Mouse (Mus musculus): ENCODE measurements around the gene Gpatch4.
A peak's percentile ranks its signal among the peaks of the same experiment; 100 is the strongest.

Gpatch4 gene

DNA sequence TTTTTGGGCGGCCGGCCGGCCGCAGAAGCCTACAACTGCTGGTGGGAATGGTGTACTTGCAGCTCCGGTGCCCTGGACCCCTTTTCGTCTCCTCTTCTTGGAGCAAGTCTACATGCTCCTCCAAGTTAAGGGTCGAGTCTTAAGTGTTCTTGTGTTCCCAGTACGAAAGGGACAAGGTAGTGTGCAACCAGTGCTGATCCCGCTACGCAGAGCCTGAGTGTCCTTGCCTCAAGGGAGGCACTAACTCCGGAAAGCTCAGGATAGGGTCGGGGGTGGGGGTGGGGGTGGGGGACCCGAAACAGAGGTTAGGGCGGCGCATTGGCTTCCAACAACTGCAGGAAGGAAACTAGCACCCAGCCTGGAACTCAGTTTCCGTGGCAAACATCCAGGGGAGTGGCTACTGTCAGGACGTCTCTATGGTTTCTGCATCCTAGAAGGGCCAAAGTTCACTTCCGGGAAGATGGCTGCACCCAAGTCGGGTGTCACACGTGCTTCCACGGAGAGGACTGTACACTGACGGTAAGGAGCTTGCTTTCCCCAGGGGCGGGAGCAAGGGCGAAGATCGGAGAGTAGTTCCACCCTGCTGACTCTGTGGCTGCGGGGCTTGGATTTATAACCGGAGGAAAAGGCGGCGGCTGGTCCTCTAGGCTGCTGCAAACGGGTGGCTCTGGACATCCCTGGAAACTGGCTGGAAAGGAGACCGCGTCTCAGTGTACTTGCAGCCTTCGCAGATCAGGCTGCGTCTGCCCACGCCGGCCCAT lies at the start of gene Gpatch4:
Gene Gpatch4 (plus strand): TSS at position 448 of the 761 bp plus-strand sequence.
- peak; percentile 89 to 92 for DNase-seq

DNA sequence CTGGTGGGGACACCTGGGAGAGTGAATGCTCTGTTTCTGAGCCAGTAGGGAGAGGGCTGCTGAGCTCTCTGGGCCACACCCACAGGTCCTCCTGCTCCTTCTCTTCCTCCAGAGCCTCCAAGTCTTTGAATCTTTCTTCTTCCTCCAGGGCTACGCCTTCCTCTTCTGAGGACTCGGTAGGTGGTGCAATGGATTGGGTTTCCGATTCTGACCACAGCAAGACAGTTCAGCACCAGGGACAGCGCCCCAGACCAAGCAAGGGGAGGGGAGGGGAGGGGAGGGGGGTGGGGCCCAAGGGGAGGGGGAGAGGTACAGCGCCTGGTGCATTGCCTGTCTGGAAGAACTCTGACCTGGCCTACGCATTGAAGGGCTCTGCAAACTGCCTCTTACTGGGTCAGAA lies 49.5 kb upstream of the Gpatch4 start:
- DNase-seq, result no peak

DNA sequence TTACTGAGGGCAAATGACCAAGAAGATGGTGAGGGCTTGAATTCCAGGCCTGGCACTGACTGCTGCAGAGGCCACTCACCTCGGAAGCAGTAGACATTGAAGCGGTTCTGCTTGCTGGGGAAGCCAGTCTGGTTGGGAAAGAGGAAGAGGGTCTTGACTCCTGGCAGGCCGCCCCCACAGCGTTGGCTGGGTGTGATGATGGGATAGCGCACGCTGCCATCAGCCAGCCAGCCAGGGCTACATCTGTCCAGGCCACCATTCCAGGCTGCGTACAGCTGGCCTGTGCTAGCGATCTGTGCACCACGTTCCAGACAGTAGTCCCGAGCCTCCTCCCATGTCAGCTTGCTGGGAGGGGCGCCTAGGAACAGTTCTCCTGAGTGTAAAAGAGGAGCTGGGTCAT lies 47.6 kb upstream of the Gpatch4 start:
- no peak for DNase-seq

DNA sequence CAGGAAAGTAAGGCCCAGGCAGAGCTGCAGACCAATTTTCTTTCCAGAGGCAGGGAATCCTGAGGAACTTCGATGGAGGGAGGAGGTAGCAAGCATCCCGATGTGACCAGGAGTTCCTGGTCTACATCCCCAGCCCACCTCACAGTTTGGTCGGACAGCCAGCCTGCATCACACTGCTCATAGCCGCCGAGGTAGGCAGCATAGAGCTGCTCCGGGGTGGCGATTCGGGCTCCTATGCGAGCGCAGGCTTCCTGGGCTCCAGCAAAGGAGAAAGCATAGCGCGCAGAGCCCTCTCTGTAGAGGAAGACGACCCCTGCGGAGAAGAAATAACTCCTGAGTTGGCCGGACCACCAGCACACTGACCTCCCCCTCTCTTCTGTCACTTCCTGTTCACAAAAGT lies 46.5 kb upstream of the Gpatch4 start:
- no peak for DNase-seq

DNA sequence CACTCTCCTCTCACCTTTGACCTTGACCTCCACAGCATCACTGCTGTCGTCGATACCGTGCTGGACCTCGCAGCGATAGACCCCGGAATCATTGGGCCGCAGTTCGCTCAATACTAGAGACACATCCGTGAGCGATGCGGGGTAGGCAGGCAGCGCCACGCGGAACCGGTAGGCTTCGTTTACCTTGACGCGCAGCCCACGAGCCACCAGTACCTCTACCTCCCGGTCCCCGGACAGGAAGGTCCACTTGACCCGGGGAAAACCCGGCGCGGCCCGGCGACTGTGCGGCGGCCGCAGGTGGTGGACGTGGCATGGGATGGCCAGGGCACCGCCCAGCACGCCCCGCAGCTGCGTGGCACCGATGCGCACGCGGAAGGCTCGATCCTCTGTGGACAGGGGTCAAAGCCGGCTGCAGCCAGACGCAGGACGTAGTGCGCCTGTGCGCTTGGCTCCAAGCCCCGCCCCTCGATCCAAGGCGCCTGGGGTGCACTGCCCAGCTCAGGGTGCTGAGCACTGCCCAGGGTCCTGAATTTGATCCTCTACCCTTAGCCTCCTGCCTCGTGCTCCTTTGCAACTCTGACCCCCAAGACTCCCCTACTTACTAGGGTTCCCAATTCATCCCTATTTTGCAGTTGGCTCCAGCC lies 45.8 kb upstream of the Gpatch4 start:
- DNase-seq, result peak in 1 of 2 experiments; percentile 22

DNA sequence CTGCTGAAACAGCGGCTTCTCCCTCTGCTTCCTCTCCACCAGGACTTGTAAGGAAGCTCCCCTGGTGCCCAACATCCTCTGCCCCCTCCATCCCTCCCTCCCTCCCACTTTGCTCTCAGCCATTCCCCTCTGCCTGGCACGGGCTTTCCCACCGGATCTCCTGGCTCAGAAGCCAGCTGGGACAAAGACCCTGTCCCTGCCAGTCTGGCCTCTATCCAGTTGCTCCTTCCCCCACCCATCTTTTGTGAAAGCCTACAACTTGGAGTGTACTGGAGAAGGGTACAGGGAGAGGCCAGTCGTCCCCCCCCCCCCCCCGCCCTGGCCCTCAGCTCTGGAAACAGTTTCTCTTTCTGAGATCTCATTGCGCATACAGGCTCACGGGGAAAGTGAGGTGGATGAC lies 44.2 kb upstream of the Gpatch4 start:
- no peak for DNase-seq

DNA sequence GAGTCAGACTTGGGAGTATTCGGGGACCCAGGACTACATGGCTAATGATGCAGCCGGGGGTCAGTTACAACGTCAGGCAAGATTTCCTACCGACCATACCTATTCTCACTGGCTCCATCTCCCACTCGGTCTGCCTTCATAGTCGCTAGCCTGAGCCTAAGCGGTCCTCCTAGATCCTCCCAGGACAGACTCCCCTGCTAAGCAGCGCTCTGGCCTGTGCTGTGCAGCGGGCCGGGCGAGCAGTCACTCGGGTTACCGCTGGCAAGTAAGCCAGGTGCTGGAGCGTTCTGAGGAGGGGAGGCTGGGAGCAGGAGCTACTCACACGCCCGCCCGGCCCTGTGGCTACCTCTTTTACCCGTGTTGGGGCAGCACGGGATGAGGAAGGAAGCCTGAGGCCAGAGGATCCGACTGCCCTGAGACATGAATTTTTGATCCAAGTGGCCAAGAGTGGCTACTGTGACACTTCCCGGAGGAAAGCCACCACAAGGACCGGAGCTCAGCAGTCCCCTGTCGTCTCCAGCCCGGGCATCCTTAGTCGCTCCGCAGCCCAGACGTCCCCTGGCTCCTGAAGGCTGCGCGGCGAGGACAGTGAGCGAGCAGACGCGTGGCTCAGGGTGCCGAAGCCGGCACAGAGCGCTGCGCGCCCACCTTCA lies 43.5 kb upstream of the Gpatch4 start:
- no peak for DNase-seq

DNA sequence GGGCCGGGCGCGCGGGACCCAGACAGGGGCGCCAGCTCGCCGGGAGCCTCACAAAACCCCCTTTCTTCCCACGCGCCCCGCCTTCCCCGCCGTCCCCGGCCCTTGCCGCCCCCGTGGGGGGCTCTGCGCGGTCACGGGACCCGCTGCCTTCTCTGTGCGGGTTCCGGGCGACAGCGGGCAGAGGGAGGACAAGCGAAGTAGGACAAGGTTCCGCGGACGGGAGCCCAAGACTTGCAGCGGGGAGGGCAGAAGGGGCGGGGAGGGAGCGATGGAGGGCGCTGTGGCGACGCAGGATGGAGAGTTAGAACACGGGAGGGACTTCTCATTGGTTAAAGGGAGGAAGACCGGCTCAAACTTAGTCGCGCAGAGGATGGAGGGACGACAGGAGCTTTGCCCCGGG lies 42.7 kb upstream of the Gpatch4 start, which contains the start of gene Bcan:
Gene Bcan (minus strand): TSS at position 50 of the 400 bp plus-strand sequence.
- DNase-seq, result no peak

DNA sequence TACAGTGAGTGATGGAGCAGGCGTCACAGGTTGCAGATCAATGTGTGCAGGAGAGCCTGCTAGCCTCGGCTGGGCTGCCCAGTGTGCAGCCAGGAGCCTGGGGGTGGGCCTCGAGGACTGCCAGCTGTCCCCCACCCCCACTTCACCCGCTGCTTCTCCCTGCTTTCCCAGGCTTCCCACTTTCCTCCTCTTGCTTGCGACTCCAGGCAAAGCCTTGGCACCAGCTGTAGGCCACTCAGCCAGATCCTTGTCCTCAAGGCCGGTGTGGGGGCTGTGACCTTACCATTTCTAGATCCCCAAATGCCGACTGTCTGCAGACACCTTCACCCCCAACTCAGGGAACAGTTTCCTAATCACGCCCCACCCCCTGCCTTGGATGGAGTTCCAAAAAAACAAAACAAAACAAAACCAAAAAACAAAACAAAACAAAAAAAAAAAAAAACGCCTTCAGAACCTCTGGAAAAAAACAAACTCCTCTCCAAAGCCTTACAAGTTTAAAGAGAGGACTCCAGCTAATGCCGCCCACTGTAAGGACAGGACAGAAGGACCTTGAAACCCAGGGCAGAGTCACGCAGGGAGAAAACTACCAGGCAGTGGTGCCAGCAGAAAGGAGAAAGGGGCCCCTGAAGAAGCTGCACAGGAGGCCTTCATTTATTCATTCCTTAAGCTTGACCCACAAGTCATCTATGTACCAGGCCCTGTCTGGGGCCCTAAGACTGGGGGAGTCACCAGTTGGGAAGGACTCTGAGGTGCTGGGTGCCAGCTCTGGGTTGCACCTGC lies 41.9 kb upstream of the Gpatch4 start:
- DNase-seq, result no peak

DNA sequence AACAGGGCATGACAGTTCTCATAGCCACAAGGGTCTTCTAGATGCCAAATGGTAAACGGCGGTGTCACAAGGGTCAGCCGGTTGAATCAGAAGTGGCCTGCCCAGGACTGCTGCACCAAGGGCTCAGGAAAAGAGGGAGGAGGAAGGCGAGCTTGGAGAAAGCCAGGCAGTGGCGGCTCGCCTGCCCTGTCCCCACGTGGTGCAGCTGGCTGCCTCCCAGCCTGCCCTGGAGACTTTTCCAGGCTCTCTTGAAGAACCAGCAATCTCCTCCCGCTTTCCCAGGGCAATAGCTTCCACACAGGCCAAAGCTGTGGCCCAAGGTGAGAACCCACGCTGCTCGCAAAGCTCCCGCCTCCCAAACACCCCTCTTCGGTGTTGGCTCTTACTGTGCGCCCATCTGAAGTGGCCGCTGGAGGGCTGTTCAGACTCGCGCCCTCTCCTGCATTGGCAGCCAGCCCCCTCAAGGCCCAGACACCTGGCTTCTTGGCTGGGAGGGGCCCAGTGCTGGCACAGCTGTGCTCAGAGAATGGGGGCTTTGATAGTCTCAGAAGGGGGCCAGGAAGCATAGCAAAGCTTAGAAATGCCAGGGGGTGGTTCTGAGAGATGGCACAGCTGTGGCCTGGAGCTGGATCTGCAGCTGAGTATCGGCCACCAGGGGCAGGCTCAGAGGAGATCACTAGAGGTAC lies 40.5 kb upstream of the Gpatch4 start:
- DNase-seq, result no peak

DNA sequence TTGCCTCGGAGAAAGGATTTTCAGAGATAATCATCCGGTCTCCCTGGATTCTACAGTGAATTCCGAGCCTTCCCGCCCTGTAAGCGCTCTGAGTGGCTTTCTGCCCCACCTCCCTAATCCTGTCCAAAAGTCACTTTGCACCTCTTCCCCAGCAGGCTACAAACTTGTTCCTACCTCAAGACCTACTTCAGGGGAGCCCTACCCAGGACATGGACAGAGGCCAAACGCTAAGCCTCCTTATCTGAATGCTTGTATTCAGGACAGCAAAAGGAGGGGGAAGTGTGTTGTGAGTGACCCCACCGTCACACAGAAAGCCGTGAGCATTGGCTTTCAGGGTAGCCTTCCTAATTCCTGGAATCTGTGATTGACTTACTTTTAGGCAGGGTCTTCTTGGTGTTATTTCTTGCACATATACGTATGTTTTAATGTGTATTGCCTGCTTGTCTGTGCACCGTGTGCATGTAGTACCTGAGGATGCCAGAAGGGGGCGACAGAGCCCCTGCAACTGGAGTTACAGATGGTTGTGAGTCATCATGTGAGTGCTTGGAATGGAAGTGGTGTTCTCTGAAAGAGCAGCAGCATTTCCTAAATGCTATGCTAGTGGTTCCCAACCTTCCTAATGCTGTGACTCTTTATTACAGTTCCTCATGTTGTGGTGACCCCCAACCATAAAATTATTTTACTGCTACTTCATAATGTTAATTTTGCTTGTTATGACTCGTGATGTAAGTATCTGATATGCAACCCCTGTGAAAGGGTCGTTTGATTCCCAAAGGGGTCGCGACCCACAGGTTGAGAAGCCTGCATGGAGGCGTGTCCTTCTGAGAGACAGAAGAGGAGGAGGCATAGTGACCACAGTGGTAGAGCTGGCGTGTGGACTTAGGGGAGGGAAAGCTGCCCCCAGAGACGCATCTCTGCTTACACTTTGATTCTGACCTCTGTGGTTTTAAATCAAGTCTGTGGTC lies 36.8 kb upstream of the Gpatch4 start:
- DNase-seq, result no peak

DNA sequence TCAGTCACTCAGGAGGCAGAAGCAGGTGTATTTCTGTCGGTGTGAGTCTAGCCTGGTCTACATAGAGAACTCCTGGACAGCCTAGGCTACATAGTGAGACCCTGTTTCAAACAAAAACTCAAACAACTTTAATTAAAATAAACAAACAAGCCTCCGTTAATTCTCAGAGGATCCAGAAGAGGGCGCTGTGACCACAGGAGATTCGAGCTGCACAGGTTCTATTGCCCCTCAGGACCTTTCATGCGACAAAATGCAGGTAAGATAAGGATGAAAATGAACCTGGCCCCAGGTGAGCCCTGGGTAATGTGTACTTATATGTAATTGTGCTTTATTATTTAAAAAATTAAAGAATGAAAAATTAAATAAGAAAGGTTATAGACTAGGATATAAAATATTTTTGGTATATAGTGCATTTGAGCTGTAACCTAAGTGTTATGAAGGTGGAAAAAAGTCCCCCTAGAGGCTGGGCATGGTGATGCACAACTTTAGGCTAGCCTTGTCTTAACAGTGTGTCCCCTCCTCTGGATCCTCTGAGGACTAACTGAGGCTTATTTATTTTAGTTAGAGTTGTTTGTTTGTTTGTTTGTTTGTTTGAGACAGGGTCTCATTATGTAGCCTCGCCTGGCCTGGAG lies 32.2 kb upstream of the Gpatch4 start:
- peak in 1 of 2 experiments; percentile 50 for DNase-seq

DNA sequence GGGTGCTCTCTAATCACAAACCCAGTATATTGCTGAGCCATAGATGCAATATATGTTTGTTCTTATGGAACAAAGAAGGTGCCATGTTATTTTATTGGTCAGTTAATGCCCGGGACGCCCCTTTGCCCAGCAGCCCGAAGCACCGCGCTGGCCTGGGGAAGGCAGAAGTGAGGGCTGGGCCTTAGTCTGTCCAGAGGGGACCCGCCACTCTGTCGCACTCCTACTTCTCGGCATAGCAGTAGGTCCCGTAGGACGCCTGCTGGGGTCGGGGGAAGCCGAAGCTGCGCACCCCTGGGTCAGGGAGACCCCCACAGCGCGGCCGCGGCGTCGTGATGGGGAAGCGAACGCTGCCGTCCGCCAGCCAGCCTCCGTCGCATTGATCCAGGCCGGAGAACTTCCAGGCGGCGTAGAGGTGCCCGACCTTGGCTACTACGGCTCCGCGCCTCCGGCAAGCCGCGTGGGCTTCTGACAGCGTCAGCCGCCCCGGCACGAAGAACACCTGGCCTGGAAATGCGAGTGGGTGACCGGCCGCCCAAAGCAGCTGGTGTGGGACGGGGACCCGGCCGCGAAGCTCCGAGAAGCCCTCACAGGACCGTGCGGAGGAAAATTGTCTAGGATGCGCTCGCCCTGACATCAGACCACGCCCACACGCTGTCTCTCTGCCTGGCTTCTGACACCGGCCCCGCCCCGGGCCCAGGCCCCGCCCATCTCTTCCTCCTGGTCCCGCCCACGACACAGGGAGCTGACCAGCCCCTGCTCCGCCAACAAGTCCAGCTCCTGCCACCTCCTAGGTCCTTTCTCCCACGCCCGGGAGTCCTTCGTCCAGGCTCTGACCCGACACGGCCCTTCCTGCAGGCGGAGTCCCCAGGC lies 20.4 kb upstream of the Gpatch4 start:
- DNase-seq, result peak; percentile 95 to 97

DNA sequence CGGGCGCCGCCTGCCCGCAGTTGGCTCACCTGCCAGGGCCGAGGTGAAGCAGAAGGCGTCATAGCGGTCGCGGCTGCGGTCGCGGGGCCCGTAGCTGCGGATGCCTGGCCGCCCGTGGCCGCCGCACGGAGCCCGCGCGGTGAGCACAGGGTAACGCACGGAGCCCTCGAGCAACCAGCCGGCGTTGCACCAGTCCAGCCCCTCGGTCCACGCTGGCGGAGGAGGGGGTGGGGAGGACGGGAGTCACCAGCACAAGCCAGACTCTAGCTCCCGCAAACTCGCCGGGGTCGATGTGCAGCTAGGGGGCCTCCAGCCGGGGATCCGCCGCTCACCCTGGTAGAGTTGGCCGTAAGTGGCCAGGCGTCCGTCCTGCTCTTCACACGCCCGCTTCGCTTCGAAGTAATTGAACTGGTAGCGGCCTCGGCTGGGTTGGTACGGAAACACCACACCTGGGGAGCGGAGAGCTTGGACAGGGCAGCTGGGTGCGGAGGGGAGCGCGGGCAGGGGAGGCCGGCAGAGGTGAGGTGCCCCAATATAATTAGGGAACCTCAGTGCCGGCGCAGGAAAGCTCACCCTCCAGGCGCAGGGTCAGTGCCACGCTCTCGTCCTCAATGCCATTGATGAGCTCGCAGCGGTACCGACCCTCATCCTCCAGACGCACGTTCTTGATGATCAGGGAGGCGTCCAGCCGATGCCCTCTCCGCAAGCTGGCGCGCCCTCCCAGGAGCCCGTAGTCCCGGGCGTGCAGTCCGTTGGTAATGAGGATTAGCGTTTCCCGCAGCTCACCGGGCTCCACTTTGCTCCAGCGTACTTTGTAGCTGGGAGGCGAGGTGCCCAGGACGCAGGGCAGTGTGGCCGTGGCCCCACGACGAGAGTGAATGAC lies 19.5 kb upstream of the Gpatch4 start:
- peak in 1 of 2 experiments; percentile 5 for DNase-seq

DNA sequence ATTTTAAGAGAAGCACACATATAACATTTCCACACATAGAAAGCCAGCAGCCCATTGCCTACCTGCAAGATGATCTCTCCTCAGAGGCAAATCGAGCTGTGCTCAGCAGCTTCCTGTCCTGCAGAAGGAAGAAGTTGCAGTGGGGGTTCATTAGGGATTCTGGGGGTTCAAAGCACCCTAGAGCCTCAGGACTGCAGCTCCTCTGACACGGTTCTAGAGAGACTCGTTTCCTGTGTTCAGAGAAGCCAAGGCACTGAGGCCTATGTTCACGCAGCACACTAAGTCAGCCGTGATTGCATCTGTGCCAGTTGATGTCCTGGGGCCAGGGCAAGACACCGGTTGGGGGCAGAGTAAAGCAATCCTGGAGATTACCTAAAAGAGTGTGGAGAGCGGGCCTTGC lies 16.1 kb upstream of the Gpatch4 start:
- DNase-seq, result no peak

DNA sequence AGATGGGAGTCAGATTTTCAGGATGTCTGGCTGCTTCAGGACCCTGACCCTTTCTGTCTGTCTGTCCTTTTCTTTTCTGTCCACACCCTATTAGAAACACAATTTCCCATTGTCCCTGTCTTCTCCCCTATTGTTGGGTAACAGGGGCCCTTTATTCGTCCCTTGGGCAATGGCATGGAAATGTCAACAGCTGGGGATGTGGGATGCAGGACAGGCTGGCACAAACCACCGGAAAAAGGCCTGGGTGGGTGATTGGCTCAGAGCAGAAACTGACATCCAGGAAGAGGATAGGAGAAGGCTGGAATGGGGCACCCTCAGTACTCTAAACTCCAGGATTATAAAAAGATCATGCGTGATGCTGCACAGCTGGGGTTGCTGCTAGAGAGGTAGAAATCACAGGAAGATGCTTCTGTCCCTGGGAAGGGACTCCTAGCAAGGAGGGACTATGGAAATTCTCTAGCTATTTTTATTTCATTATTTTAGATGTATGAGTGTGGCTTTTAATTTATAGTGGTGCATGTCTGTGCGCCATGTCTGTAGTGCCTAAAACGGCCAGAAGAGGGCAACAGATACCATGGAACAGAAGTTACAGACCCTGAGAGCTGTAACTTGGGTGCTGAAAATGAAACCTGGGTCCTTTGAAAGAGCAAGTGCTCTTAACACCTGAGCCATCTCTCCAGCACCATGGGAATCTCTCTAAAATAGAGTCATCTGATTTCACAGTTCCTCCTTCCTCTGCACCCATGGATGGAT lies 15.3 kb upstream of the Gpatch4 start, which contains the start of gene Hapln2:
Gene Hapln2 (minus strand): TSS at position 150 of the 753 bp plus-strand sequence.
- peak in 1 of 2 experiments; percentile 10 for DNase-seq

DNA sequence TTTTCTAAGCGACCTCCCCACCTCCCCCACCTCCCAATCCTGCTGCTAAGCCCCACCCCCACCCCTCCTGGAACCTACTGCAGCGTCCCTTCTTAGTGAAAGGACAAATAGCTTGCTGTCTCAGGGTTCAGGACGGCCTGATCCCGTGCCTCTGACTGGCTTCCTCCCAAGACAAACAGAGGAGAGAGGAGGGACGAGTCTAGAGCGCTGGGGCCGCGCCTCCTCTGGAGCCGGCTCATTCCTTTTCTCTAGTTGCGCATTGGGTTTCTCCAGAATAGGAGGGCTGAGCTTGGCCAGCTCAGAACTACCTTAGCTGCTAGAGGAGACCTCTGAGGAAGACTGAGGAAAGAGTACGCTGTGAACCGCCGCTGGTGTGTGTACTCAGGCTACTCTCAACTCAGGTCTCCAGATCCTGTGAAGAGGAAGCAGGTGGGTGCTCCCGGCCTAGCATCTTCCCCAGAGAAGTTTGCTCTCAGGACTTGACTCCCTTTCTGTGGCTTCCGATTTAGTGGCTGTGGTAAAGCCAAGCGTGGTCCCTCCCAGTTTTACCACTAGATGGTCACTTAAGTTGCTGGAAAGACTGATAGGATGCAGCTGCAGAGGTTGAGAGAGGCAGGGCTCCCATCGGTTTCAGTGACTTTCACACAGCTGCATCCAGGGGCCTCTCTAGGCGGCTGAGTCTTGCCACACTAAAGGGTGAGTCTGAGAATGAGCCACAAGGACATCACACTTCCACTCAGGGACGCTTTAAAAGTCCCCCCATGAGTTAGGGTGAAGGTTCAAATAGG lies 12.1 kb upstream of the Gpatch4 start:
- DNase-seq, result peak; percentile 50 to 51
